Mouse (Mus musculus): Measurements from ENCODE around the gene Eva1b. TPM values are rescaled to one million over a fixed set of nuclear protein-coding genes. Genes with fewer than 3 reads are reported as not detected.

Gene Eva1b
- 38.3 and 39.8 TPM in 2 replicates for polyA plus RNA-seq (2015; fragmentation: Nextera tagmentation; extraction: Ambion mirVana)

DNA sequence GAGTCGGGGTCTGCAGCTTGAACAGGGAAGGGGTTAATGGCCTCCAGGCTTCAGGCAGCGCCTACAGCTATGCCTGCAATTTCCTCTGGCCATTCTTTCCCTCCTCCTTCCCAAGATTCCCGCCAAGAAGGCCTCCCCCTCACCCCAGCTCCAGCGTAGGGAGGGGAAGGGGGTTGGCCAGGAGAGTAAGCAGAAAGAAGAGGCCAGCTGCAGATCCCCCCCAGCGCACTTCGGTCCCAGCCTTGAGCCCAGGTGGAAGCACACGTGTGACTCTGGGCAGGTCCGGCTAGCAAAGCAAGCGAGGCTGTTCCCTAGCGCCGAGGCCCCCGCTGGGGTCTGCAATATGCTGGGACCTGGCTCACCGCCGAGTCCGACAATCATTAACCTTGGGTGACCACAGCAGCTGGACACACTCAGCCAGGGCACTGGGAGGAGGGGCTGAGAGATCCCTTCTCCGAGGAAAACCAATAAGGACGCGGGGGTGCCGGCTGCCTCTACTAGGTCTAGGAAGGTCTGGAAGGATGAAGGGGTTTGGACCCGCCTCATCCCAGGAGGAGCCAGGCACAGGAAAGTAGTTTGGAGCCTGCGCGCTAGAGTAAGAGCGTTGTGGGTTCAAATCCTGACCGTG lies at the start of gene Eva1b:
TSS of gene Eva1b (plus strand) at position 212 of the 628 bp plus-strand sequence.

DNA sequence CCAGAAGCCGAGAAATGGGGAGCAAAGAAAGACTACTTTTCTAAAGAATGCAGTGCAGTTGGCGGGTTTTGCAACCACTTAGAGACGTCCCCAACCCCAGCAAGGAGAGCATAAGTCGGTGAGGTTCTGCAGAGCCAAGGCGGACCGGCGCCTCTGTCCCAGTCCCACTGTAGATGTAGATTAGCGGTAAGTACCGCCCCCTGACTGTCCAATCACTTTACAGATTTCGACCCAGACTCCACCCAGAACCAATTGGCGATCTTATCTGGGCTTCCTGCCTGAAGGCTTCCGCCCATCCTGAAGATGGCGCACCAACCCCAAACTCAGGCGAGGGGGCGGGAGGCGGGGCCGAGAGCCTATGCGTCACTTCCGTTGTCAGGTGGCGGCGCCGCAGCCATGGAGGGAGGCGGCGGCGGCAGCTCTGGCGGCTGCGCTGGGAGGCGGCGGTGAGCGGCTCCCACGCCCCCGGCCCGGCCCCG lies 43.9 kb upstream of the Eva1b start, which contains the start of gene Stk40:
TSS of gene Stk40 (plus strand) at position 368 of the 479 bp plus-strand sequence.

DNA sequence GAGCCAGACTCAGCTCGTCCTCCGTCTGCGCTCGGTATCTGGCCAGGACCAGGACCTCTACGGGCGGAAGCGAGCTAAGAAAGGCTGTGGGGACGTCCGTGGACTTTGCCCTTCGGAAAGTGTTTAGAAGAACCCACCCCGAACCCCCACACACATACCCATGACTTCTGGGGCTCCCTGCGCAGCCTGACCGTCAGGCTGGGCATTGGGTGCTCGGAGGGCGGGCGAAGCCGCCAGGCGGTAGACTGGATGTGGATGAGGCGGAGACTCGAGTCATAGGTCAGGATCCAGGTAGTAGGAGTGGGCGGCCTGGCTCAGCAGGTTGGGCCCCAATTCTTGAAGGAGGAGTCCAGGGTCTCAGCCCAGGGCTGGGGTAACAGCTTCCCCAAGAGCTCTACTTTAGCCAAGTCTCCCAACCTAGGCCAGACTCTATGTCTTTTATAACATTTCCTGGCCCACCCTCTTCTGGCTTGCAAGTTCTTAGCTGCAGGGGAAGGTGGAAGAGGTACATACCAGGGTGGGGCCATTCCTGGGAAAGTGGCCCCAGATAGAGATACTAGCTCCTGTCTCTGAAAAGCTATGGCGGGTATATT lies 15.6 kb downstream of the Eva1b start, which contains the start of gene Sh3d21:
TSS of gene Sh3d21 (minus strand) at position 425 of the 593 bp plus-strand sequence.

Other genes starting within 250 kb of the Eva1b start
- gene Csf3r, start 123.2 kb upstream of the Eva1b start, polyA plus RNA-seq (2015; fragmentation: Nextera tagmentation; extraction: Ambion mirVana): 0.21 and 0.27 TPM in 2 replicates
- gene Mrps15, start 100.8 kb upstream of the Eva1b start, polyA plus RNA-seq (2015; fragmentation: Nextera tagmentation; extraction: Ambion mirVana): 106 and 118 TPM in 2 replicates
- gene Oscp1, start 89.2 kb upstream of the Eva1b start, polyA plus RNA-seq (2015; fragmentation: Nextera tagmentation; extraction: Ambion mirVana): 3.8 and 4.6 TPM in 2 replicates
- gene Lsm10, start 51.1 kb upstream of the Eva1b start, polyA plus RNA-seq (2015; fragmentation: Nextera tagmentation; extraction: Ambion mirVana): 30.3 and 30.9 TPM in 2 replicates
- 20.6 and 22.3 TPM in 2 replicates for gene Stk40, start 43.8 kb upstream of the Eva1b start, polyA plus RNA-seq (2015; fragmentation: Nextera tagmentation; extraction: Ambion mirVana)
- gene Sh3d21, start 15.7 kb downstream of the Eva1b start, polyA plus RNA-seq (2015; fragmentation: Nextera tagmentation; extraction: Ambion mirVana): 2.9 and 3.3 TPM in 2 replicates
- gene Thrap3, start 55.0 kb downstream of the Eva1b start, polyA plus RNA-seq (2015; fragmentation: Nextera tagmentation; extraction: Ambion mirVana): 94.4 and 105 TPM in 2 replicates
- gene Map7d1, start 108.6 kb downstream of the Eva1b start, polyA plus RNA-seq (2015; fragmentation: Nextera tagmentation; extraction: Ambion mirVana): 69.5 and 91.6 TPM in 2 replicates
- gene Trappc3, start 114.6 kb downstream of the Eva1b start, polyA plus RNA-seq (2015; fragmentation: Nextera tagmentation; extraction: Ambion mirVana): 44.8 and 57.7 TPM in 2 replicates
- 1.4 and 3.5 TPM in 2 replicates for gene Col8a2, start 139.0 kb downstream of the Eva1b start, polyA plus RNA-seq (2015; fragmentation: Nextera tagmentation; extraction: Ambion mirVana)
- 25.8 and 29.3 TPM in 2 replicates for gene Adprhl2, start 174.0 kb downstream of the Eva1b start, polyA plus RNA-seq (2015; fragmentation: Nextera tagmentation; extraction: Ambion mirVana)
- 1.1 and 1.3 TPM in 2 replicates for gene Tekt2, start 177.9 kb downstream of the Eva1b start, polyA plus RNA-seq (2015; fragmentation: Nextera tagmentation; extraction: Ambion mirVana)

Data from skeletal muscle tissue, postnatal 0 days (tissue).